Mouse (Mus musculus) duodenum, adult 2 months (tissue): Measurements from ENCODE around the gene Sult2a5. TPM values are rescaled to one million over a fixed set of nuclear protein-coding genes. Genes with fewer than 3 reads are reported as not detected.

Source experiments
- polyA plus RNA-seq: library from polyadenylated mRNA; depleted of rRNA; stranded (reverse); fragments of >200 nt; gene quantifications from 2 replicates; pipeline ENCODE4 v1.2.3, GENCODE M21; 2012; ENCODE audit warnings: low replicate concordance; rRNA removed

The Sult2a5 gene
- not detected in 2 replicates for polyA plus RNA-seq

DNA sequence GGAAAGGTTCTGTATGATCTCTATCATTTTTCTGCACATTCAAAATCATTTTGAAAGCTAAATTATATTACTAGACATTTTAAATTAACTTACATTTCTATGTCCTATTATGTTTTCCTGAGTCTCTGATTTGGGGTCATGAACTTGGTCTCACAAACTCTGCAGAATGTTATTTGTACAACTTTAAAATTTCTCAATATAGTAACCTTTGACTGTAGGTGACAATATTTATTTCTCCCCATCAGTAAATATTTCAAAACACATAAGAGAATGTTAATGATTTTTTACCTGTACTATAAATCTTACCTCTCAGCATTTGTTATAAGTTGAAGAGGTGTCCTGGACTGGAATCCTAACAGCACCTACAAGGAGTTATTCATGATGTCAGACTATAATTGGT, at the start of gene Sult2a5:
Sult2a5 (plus strand) TSS at position 301 of the 400 bp plus-strand sequence.

Other genes with a start within 250 kb of the Sult2a5 start
- not detected in 2 replicates for gene Cabp5, start 225.8 kb upstream of the Sult2a5 start, polyA plus RNA-seq
- not detected in 2 replicates for gene Bsph1, start 173.1 kb upstream of the Sult2a5 start, polyA plus RNA-seq
- gene Bsph2, start 52.9 kb upstream of the Sult2a5 start, polyA plus RNA-seq, result not detected in 2 replicates
- not detected in 2 replicates for gene Sult2a2, start 109.5 kb downstream of the Sult2a5 start, polyA plus RNA-seq
- gene Sult2a1, start 213.4 kb downstream of the Sult2a5 start, polyA plus RNA-seq, result not detected in 2 replicates